Mouse (Mus musculus): ENCODE results near the gene Rgs2.

GRCm38 (mm10) chr1:143992528-143992927 is 11.4 kb downstream of the Rgs2 start:
- TF ChIP-seq CTCF (conservative IDR thresholded peaks at IDR 0.05; ENCODE audit: low read length): no peak
- no peak for TF ChIP-seq POU5F1 (IDR thresholded peaks at IDR 0.05; ENCODE audit: borderline replicate concordance, low read length)
